Mouse (Mus musculus) macrophage (primary cell): ENCODE measurements around the gene Tbrg1. TPM values are rescaled to one million over a fixed set of nuclear protein-coding genes. Genes with fewer than 3 reads are reported as not detected.

Experiments used
- H3K27ac ChIP-seq: fragments of 350-480 bp; formaldehyde crosslinking; 2 replicates; pipeline ENCODE4 v1.9.0; 2021
- H3K36me3 ChIP-seq: fragments of 350-480 bp; formaldehyde crosslinking; 2 replicates; pipeline ENCODE4 v1.9.0; 2021; ENCODE audit errors: inconsistent target
- H3K4me3 ChIP-seq: fragments of 350-480 bp; formaldehyde crosslinking; 2 replicates; pipeline ENCODE4 v1.9.0; 2021; ENCODE audit errors: inconsistent target
- H3K79me2 ChIP-seq: fragments of 350-480 bp; formaldehyde crosslinking; 2 replicates; pipeline ENCODE4 v1.9.0; 2021; ENCODE audit errors: inconsistent target
- WGBS: methylation state at CpG from one replicate; pipeline ENCODE4 v1.1.7; 2026; ENCODE audit warnings: inconsistent platforms; ENCODE audit not compliant: missing documents; 5-methylcytosine and 5-hydroxymethylcytosine counted together
- polyA plus RNA-seq: library from polyadenylated mRNA; stranded (reverse); fragments of 250-400 nt; gene quantifications from 3 replicates; pipeline ENCODE4 v1.2.4, GENCODE M21; 2018; ENCODE audit warnings: inconsistent platforms

Gene Tbrg1
- polyA plus RNA-seq, 1 experiment from 2014 or later: 27.0 TPM

DNA sequence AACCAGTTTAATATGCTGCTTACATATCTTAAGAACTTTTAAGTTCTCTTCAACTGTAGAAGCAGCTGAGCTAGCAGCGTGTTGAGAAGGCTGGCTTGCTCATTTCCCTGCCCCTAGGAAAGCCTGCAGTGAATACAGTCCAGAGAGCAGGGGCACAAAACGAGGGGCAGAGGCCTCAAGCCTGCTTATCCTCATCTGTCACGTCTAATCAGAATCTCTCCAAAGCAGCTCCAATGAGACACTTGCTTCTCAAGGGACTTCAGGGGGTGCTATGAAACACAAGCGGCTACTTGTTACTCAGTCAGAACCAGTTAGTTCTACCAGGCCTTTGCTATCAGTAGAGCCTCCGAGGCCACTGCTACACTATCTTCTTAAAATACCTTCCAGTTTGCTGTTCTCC, 3.3 kb downstream of the Tbrg1 start:
- WGBS: 97% methylated on average over 5 of the region's 5 CpGs
- no peak overlapping the region for H3K4me3 ChIP-seq
- peaks cover 56% of the 10 kb centered on the region for H3K36me3 ChIP-seq
- H3K79me2 ChIP-seq: peaks cover 10% of the 10 kb centered on the region; the same call in 1 of the 2 replicates
- no peak overlapping the region for H3K27ac ChIP-seq

DNA sequence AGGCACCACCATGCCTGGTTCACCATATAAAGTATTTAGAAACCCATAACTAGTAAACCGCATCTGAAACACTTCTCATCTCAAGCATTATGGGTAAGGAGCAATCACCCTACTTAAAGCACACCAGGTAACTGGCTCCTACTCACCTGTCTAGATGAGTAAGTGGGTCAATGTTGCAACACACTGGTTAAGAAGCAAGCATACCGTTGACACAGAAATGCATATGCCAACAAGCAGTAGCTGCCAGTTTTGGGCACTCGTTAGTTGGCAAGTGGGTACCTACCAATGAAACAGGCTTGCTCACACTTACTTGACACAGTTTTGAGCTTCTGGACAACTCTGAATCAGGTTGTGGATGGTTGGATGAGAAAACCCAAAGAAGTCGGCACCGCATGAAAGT, 6.5 kb downstream of the Tbrg1 start:
- 97% methylated on average over 5 of the region's 5 CpGs for WGBS
- no peaks in the 10 kb centered on the region for H3K79me2 ChIP-seq
- H3K36me3 ChIP-seq: peaks cover 76% of the 10 kb centered on the region
- H3K27ac ChIP-seq: no peak overlapping the region
- H3K4me3 ChIP-seq: no peak overlapping the region

DNA sequence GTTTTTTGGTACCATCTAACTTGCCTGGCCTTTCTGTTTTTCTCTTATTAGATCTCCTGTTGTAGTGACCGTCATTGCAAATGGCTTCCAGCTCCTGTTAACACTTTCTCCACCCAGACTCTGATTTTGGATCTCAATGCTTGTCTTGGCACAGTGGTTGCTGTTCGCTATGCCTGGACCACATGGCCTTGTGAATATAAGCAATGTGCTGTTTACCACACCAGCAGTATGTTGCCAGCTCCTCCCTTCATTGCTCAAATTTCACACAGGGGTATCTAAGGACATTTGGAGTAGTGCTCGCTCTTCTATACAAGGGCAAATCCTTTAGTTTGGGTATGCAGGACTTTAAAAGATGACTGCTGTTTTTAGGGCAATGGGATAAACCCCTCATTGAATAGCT, 10.9 kb downstream of the Tbrg1 start:
- H3K36me3 ChIP-seq: peaks cover 51% of the 10 kb centered on the region
- no peaks in the 10 kb centered on the region for H3K79me2 ChIP-seq
- H3K27ac ChIP-seq: no peak overlapping the region
- 95% methylated on average over 3 of the region's 3 CpGs for WGBS
- no peak overlapping the region for H3K4me3 ChIP-seq

DNA sequence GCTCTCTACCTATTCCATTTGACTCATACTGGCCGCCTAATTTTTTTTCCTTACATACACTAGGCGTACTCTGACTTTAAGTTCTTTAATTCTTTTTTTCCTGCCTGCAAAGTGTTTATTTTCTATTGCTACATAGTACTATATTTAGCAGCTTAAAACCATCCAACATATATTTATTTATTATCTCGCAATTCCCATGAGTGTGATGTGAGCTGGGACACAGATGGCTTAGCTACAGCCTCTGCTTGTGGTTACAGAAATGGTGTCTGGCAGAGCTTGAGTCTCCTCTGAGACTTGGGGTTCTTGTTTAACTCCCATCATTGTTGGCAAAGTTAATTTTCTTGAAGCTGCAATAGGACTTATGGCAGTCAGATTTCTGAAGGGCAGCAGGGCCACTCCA, 18.4 kb downstream of the Tbrg1 start:
- no peak overlapping the region for H3K4me3 ChIP-seq
- WGBS: 96% methylated on average over 3 of the region's 3 CpGs
- H3K79me2 ChIP-seq: no peaks in the 10 kb centered on the region
- peaks cover 10% of the 10 kb centered on the region; the same call in 1 of the 2 replicates for H3K36me3 ChIP-seq
- H3K27ac ChIP-seq: no peak overlapping the region

DNA sequence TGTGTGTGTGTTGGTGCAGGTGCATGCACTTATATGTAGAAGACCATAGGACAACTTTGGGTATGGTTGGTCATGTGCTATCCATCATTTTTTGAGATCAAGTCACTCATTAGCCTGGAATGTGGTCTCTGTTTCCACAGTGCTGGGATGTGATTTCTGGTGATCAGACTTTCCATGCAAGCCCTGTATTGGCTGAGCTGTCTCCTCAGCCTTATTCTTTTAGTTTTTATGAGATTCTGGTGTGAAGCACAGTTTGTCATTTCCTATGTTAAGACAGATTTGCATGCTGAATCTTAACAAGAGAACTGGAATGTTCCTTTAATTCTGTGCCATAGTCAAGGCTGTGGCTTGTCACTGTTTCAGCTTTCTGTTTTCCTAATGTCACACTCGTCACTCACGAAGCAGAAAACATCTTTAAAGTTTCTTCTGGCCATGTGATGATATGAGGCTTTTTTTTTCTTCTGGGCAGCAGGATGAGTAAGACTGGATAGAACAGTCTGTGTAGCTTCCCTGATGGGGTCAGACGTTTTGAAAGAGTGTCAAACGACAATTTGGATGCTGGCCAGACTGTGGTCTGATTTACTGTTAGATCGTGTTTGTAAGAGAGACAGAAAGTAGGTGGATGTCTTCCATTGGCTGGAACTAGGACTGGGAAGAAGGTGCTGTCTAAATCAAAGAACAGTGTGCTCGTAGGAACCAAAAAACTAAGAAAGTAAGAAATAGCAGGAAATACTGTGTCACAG, 20.1 kb downstream of the Tbrg1 start:
- Histone ChIP-seq H3K79me2 (no peaks in the 10 kb centered on the region), H3K36me3 (peaks cover 16% of the 10 kb centered on the region)
- 45% methylated on average over 6 of the region's 6 CpGs for WGBS

DNA sequence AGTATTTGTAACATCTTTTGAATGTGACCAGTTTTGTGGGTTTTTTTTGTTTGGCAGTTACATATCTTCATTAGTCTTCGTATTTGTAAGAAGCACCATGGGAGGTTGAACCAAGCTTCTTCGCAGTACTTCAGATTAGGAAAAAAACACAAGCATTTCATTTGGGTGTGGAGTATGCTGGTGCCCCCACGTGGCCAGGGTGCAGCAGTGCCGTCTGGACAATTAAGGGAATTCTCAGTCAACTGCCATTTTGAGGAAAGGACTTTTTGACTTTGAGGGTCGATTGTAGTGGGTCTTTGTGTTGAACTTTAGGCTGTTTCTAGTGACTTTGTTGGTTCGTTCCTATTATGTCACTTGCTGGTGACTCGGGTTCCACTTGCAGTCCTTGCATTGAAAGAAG, 20.8 kb downstream of the Tbrg1 start:
- 29% methylated on average over 6 of the region's 7 CpGs for WGBS

More for the DNA sequence above, 20.1 kb downstream of the Tbrg1 start:
- Histone ChIP-seq H3K27ac (no peak overlapping the region), H3K4me3 (no peak overlapping the region)

DNA sequence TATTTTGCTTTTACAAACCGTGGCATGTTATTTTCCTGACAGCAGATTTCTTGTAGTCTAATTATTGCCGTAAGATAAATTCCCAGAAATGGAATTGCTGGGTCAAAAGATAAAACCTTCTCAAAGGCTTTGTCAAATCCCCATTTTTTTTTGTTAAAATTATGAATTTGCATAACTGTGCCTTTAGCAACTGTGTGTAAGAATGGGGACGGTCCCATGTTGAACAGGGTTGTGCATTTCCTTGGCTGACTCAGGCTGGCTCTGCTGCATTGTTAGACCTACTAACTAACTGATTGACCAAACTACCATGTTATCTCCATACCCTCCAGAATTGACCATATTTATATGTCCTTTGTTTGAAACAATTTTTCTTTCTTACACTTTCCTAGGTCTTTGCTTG, 22.8 kb downstream of the Tbrg1 start:
- Histone ChIP-seq H3K4me3 (no peak overlapping the region), H3K79me2 (no peaks in the 10 kb centered on the region), H3K27ac (no peak overlapping the region), H3K36me3 (peaks cover 15% of the 10 kb centered on the region)
- WGBS: 95% methylated on average over 3 of the region's 3 CpGs

More for the DNA sequence above, 20.8 kb downstream of the Tbrg1 start:
- no peak overlapping the region for H3K4me3 ChIP-seq
- no peaks in the 10 kb centered on the region for H3K79me2 ChIP-seq
- H3K27ac ChIP-seq: no peak overlapping the region
- H3K36me3 ChIP-seq: peaks cover 15% of the 10 kb centered on the region

DNA sequence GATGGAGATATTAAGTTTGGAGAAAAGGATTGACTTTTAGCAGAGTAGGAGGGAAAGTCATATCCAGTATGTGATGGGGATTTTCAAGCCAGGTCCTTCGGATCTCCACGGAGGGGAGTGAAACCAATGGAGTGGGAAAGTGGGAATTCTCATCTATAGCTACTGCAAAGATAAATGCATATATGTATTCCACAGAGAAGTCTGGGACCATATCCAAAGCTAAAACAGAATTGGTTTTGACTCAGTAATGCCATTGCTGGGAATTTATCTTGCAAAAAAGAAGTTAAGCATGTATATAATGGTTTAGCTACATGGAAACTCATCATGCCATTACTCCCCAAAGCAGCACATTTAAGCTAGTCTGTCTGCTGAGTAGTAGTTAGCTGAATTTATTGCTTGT, 24.8 kb downstream of the Tbrg1 start:
- peaks cover 15% of the 10 kb centered on the region for H3K36me3 ChIP-seq
- H3K79me2 ChIP-seq: no peaks in the 10 kb centered on the region
- 91% methylated on average over 2 of the region's 2 CpGs for WGBS
- H3K27ac ChIP-seq: no peak overlapping the region
- H3K4me3 ChIP-seq: no peak overlapping the region

DNA sequence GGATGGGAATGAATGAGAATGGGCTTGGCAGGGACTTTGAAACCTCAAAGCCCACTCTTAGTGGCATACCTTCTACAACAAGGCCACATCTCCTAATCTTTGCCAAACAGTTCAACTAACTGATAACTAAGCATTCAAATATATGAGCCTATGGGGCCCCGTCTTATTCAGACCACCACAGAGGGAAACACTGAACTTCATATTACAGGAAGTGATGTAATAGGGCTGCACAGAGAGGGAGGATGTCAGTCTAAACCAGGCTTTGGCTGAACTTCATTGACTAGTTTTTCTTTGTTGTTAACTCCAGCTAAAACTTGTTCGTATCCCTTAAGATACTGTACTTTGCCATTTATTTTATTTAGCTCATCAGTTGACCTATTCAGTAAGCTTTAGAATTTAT, 27.2 kb downstream of the Tbrg1 start:
- Histone ChIP-seq H3K36me3 (peaks cover 15% of the 10 kb centered on the region), H3K79me2 (no peaks in the 10 kb centered on the region), H3K4me3 (no peak overlapping the region), H3K27ac (no peak overlapping the region)
- 64% methylated on average over 2 of the region's 2 CpGs for WGBS

DNA sequence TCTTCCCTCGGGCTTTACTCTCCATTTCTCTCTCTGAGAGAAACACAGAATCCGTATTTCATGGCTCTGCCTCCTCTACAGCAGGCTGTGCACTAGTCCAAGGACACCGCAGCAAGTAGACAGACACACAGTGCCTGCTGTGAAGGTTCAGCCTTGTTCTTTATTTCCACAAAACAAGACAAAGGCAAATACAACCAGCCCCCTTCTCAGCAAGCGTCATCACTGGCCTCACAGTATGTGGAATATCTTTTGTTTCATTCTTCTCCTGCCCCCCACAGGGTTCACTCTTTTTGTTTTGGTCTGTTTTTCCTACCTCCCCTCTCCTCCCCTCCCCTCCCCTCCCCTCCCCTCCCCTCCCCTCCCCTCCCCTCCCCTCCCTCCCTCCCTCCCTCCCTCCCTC, 28.5 kb downstream of the Tbrg1 start:
- no peak overlapping the region for H3K4me3 ChIP-seq
- H3K27ac ChIP-seq: no peak overlapping the region
- 100% methylated on average over 4 of the region's 4 CpGs for WGBS
- H3K36me3 ChIP-seq: peaks cover 10% of the 10 kb centered on the region
- no peaks in the 10 kb centered on the region for H3K79me2 ChIP-seq

DNA sequence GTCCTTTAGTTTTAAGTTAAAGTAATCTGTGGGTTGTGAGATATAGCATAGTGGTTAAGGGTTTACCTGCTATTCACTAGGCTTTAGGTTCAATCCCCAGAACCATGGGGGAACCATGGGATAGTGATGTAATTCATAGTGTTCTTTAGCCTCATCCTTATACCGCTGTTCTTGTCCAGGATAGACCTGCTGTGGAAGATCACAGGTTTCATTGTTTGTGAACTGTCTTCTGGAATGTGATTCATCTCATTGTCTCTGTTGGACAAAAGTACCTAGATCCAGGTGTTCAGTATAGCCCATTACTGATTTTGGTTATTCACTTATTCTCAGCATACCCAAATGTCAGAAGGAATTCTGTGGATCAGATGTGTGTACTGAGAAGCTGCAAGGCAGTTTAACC, 29.8 kb downstream of the Tbrg1 start:
- Histone ChIP-seq H3K4me3 (no peak overlapping the region), H3K79me2 (no peaks in the 10 kb centered on the region), H3K27ac (no peak overlapping the region), H3K36me3 (peaks cover 5% of the 10 kb centered on the region; the same call in 1 of the 2 replicates)
- WGBS: 89% methylated on average over 1 of the region's 1 CpGs

DNA sequence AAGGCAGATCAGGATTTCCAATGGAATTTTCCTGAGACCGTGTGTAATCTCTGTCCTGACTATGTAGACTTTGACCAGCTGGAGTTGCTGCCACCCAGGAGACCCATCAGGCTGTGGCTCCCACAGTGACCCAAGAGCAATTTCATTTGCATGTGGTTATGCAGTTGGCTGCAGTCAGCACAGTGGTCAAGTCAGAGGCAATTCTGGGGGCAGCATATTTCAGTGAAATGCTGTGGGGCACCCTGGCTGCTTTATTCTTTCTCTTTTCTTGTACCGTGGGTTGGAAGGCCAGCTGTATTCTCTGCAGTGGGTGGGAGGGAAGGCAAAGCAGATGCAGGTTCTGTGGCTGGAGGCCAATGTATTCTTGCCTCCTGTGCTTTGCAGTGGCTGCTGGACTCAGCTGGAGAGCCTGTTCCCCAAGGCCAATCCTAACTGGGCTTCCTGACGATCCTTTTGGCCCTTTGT, 31.0 kb downstream of the Tbrg1 start:
- no peak overlapping the region for H3K27ac ChIP-seq
- H3K4me3 ChIP-seq: no peak overlapping the region
- no peaks in the 10 kb centered on the region for H3K79me2 ChIP-seq
- H3K36me3 ChIP-seq: peaks cover 5% of the 10 kb centered on the region; the same call in 1 of the 2 replicates
- WGBS: 91% methylated on average over 3 of the region's 3 CpGs

DNA sequence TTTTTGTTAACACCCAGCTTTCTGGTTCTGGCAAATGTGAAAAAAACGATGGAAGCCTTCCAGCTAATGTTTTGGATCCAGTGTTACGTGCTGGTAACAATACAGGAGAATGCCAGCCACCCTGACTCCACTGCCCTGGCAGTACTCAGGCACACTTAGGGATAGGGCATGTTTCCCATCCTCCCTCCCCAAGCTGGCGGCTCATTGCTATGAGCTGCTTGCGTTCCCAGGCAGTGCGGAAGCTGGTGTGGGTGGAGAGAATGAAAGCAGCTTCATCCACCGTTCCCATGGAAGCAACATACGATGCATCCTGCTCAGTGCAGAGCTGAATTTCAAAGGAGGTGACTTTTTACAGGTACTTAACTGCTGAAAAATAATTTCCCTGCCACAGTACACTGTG, 31.5 kb downstream of the Tbrg1 start:
- 96% methylated on average over 7 of the region's 7 CpGs for WGBS
- Histone ChIP-seq H3K4me3 (no peak overlapping the region), H3K27ac (no peak overlapping the region), H3K36me3 (peaks cover 5% of the 10 kb centered on the region; the same call in 1 of the 2 replicates), H3K79me2 (no peaks in the 10 kb centered on the region)

DNA sequence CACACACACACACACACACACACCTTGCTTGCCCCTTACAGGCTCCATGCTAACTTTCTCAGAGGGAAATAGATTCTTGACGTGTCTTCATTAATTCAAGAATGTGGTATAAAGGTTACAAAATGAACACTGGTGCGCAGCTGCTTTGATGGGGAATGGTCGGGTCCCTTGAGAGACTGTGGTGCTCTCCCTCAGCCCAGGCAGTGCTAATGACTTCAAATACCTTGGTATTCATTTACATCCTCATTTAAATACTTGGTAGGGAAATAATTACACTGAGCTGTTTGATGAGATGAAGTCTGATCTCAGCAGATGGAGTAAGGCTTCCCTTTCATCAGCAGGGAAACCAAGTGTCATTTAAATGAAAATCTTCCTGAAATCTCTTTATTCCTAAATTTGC, 32.0 kb downstream of the Tbrg1 start:
- Histone ChIP-seq H3K79me2 (no peaks in the 10 kb centered on the region), H3K4me3 (no peak overlapping the region), H3K36me3 (peaks cover 5% of the 10 kb centered on the region; the same call in 1 of the 2 replicates), H3K27ac (no peak overlapping the region)
- 100% methylated on average over 2 of the region's 3 CpGs for WGBS

DNA sequence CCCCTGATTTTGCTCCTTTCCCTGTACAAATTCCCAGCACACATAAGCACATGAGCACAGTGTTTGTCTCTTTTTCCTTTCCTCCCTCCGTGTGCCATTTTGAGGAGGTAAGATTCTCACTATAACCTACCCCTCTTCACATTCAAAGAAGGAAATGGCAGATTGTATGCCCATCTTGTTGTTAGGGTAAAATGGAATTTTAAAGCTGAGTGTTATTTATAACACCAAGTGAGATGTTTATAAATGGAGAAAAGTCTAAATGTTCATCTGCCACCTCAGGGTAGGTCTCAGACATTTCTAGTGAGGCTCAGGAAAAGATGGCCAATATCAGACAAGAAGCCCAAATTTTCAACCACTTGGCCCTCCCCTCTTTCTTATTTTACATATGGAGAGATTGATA, 32.6 kb downstream of the Tbrg1 start:
- Histone ChIP-seq H3K36me3 (peaks cover 5% of the 10 kb centered on the region; the same call in 1 of the 2 replicates), H3K79me2 (no peaks in the 10 kb centered on the region), H3K27ac (no peak overlapping the region), H3K4me3 (no peak overlapping the region)
- 100% methylated on average over 1 of the region's 1 CpGs for WGBS
